Mouse (Mus musculus): ENCODE measurements around the gene Pdgfc.

DNA sequence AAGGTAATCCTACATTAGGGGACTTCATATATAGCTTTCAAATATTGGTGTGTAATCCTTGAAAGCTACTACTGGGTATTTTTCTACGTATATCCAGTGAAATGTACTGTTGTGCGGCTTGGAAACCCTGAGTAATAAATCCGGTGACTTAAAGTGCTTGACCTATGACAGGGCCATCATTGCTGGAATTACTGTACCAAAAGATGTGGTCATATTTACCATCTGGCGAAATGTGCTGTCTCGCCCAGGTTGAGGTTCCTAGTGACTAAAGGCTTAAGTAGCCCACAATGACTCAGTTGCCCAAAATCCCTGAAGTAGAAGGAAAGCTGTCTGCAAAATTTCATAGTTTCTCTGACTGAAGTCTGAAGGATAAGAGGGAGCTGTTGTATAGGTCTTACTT, 127.9 kb downstream of the Pdgfc start:
- no peak for TF ChIP-seq CTCF (IDR thresholded peaks at IDR 0.05; ENCODE audit: borderline replicate concordance, insufficient read depth, low read depth, low read length)
- TF ChIP-seq POLR2A (IDR thresholded peaks at IDR 0.05; ENCODE audit: borderline replicate concordance, insufficient read depth, low read length): no peak
